Mouse (Mus musculus) heart, adult 18-20 months (tissue): ENCODE data around the gene Samd5. TPM values are rescaled to one million over a fixed set of nuclear protein-coding genes. Genes with fewer than 3 reads are reported as not detected.

Experiments used
- DNase-seq, 2 experiments: peaks; one replicate each; pipeline ENCODE4 v3.0.0; 2021 to 2022; ENCODE audit warnings: mixed read lengths in 1 of 2
- total RNA-seq, 2 experiments: library from RNA; stranded (reverse); gene quantifications; 2 replicates each; pipeline ENCODE4 v1.2.3; 2021

Samd5 gene
- total RNA-seq, 2 experiments from 2014 or later = 2.3 to 3.1 TPM

- peak in 1 of 2 experiments; percentile 5 for DNase-seq
Observed at GRCm38 (mm10) chr10:9650050-9650825, 24.8 kb downstream of the Samd5 start.

GRCm38 (mm10) chr10:9648464-9648863, 26.5 kb downstream of the Samd5 start:
- no peak for DNase-seq

GRCm38 (mm10) chr10:9647741-9648140, 27.3 kb downstream of the Samd5 start:
- DNase-seq = no peak

GRCm38 (mm10) chr10:9646391-9646790, 28.6 kb downstream of the Samd5 start:
- DNase-seq = no peak

GRCm38 (mm10) chr10:9643531-9643930, 31.5 kb downstream of the Samd5 start:
- no peak for DNase-seq

GRCm38 (mm10) chr10:9642077-9642476, 32.9 kb downstream of the Samd5 start:
- peak; percentile 55 to 63 for DNase-seq

- no peak for DNase-seq
Observed at GRCm38 (mm10) chr10:9640678-9641077, 34.3 kb downstream of the Samd5 start.

- peak in 1 of 2 experiments; percentile 26 for DNase-seq
Observed at GRCm38 (mm10) chr10:9640056-9640455, 35.0 kb downstream of the Samd5 start.

- no peak for DNase-seq
Observed at GRCm38 (mm10) chr10:9625356-9625755, 49.7 kb downstream of the Samd5 start.

- no peak for DNase-seq
Observed at GRCm38 (mm10) chr10:9621926-9622688, 52.9 kb downstream of the Samd5 start.

GRCm38 (mm10) chr10:9621055-9621454, 54.0 kb downstream of the Samd5 start:
- no peak for DNase-seq

- DNase-seq = no peak
Observed at GRCm38 (mm10) chr10:9615009-9615408, 60.0 kb downstream of the Samd5 start.

GRCm38 (mm10) chr10:9608854-9609253, 66.2 kb downstream of the Samd5 start:
- DNase-seq = no peak

- no peak for DNase-seq
Observed at GRCm38 (mm10) chr10:9607155-9607554, 67.9 kb downstream of the Samd5 start.

- peak; percentile 53 to 57 for DNase-seq
Observed at GRCm38 (mm10) chr10:9605635-9606034, 69.4 kb downstream of the Samd5 start.

- DNase-seq = no peak
Observed at GRCm38 (mm10) chr10:9603290-9603689, 71.7 kb downstream of the Samd5 start.

GRCm38 (mm10) chr10:9602845-9603244, 72.2 kb downstream of the Samd5 start:
- DNase-seq = peak; percentile 73 to 78

- DNase-seq = no peak
Observed at GRCm38 (mm10) chr10:9602389-9602788, 72.6 kb downstream of the Samd5 start.

- DNase-seq = no peak
Observed at GRCm38 (mm10) chr10:9596228-9596627, 78.8 kb downstream of the Samd5 start.

GRCm38 (mm10) chr10:9594666-9595065, 80.3 kb downstream of the Samd5 start:
- no peak for DNase-seq

GRCm38 (mm10) chr10:9590606-9591005, 84.4 kb downstream of the Samd5 start:
- DNase-seq = no peak

GRCm38 (mm10) chr10:9586328-9586727, 88.7 kb downstream of the Samd5 start:
- DNase-seq = no peak

GRCm38 (mm10) chr10:9579374-9579773, 95.6 kb downstream of the Samd5 start:
- no peak for DNase-seq
